8 mouse cellular contexts compared by ENCODE assay signal in genomic region chr13:67060161-67060785, GRCm38 (mm10). TPM values are rescaled to one million over a fixed set of nuclear protein-coding genes. Genes with fewer than 3 reads are reported as not detected.
DNase-seq lines count a peak whose midpoint lies in the region; ATAC-seq and TF ChIP-seq lines count a peak whose summit lies in the region.

No protein-coding gene starts in this region.

- peak overlapping the region; percentile 91 for H3K27ac ChIP-seq in embryonic facial prominence, embryonic 13.5 days
- H3K27ac ChIP-seq in intestine, embryonic 16.5 days (ENCODE audit: low read length) = peak overlapping the region; percentile 89
- peak overlapping the region; percentile 86 for H3K27ac ChIP-seq in midbrain, embryonic 10.5 days (replicated peaks)

- H3K36me3 ChIP-seq in C2C12 (ENCODE audit: control insufficient read depth, insufficient read depth) = no peaks in the 10 kb centered on the region
- H3K36me3 ChIP-seq in embryonic facial prominence, embryonic 13.5 days = no peaks in the 10 kb centered on the region
- H3K36me3 ChIP-seq in intestine, embryonic 16.5 days (ENCODE audit: control insufficient read depth, insufficient read depth, low read length) = no peaks in the 10 kb centered on the region
- H3K36me3 ChIP-seq in midbrain, embryonic 10.5 days = 0 out of 2 replicates have a peak, but pooled peaks cover 6% of the 10 kb centered on the region

- no peaks in the 10 kb centered on the region for H3K27me3 ChIP-seq in C2C12 (ENCODE audit: control insufficient read depth, insufficient read depth, insufficient read length)
- no peaks in the 10 kb centered on the region for H3K27me3 ChIP-seq in embryonic facial prominence, embryonic 13.5 days
- no peaks in the 10 kb centered on the region for H3K27me3 ChIP-seq in intestine, embryonic 16.5 days (replicated peaks; ENCODE audit: control insufficient read depth, insufficient read depth, low read length)
- no peaks in the 10 kb centered on the region for H3K27me3 ChIP-seq in midbrain, embryonic 10.5 days (ENCODE audit: low read depth, poor library complexity, severe bottlenecking)

- no peaks in the 10 kb centered on the region for H3K79me2 ChIP-seq in C2C12 (ENCODE audit: control insufficient read depth, insufficient read depth)

- peak; percentile 20; the same call in 1 of the 2 replicates for ATAC-seq in embryonic facial prominence, embryonic 13.5 days (ENCODE audit: insufficient number of reproducible peaks, insufficient read depth, low FRiP score, low TSS enrichment, low read depth)
- ATAC-seq in intestine, embryonic 16.5 days = peak; percentile 55

- H3ac ChIP-seq in C2C12 (ENCODE audit: control insufficient read depth, insufficient read length, low read depth) = peak overlapping the region; percentile 56

- H3K79me3 ChIP-seq in C2C12 (ENCODE audit: low read depth) = no peaks in the 10 kb centered on the region

- peak overlapping the region; percentile 33 for H3K4me3 ChIP-seq in C2C12 (ENCODE audit: insufficient read depth, poor library complexity, severe bottlenecking)
- peak overlapping the region; percentile 71 for H3K4me3 ChIP-seq in embryonic facial prominence, embryonic 13.5 days
- H3K4me3 ChIP-seq in intestine, embryonic 16.5 days (ENCODE audit: low read length) = peak overlapping the region; percentile 74
- H3K4me3 ChIP-seq in midbrain, embryonic 10.5 days = peak overlapping the region; percentile 74

- TF ChIP-seq CTCF in C2C12 (IDR thresholded peaks at IDR 0.05; ENCODE audit: control insufficient read depth, insufficient read depth, insufficient read length) = no peak

- WGBS in embryonic facial prominence, embryonic 13.5 days = 3% methylated on average over 12 of the region's 12 CpGs
- WGBS in intestine, embryonic 16.5 days = 4% methylated on average over 12 of the region's 12 CpGs
- WGBS in midbrain, embryonic 10.5 days = 4% methylated on average over 12 of the region's 12 CpGs

- H3K4me2 ChIP-seq in embryonic facial prominence, embryonic 13.5 days = peak overlapping the region; percentile 79
- peak overlapping the region; percentile 66 for H3K4me2 ChIP-seq in intestine, embryonic 16.5 days (ENCODE audit: low read depth, low read length)

- DNase-seq in cerebellum, adult 9-10 months = peak; percentile 39
- no peak for DNase-seq in cerebellum, postnatal 4 days (ENCODE audit: low spot score in 2 of 2)
- no peak for DNase-seq in midbrain, embryonic 10.5 days (ENCODE audit: low spot score)
- no peak for DNase-seq in left cerebral cortex, adult 11 months (ENCODE audit: low spot score)
- no peak for DNase-seq in thymus, postnatal 25 days

- H3K9me3 ChIP-seq in embryonic facial prominence, embryonic 13.5 days = no peaks in the 10 kb centered on the region
- H3K9me3 ChIP-seq in intestine, embryonic 16.5 days (ENCODE audit: control insufficient read depth, low read length) = no peaks in the 10 kb centered on the region
- H3K9me3 ChIP-seq in midbrain, embryonic 10.5 days (replicated peaks) = peaks cover 25% of the 10 kb centered on the region; the same call in 1 of the 2 replicates

- H3K9ac ChIP-seq in embryonic facial prominence, embryonic 13.5 days = peak overlapping the region; percentile 83
- H3K9ac ChIP-seq in intestine, embryonic 16.5 days (ENCODE audit: low read depth, low read length) = peak overlapping the region; percentile 71

- H3K4me1 ChIP-seq in embryonic facial prominence, embryonic 13.5 days = peaks cover 4% of the 10 kb centered on the region; the same call in 1 of the 2 replicates
- peaks cover 3% of the 10 kb centered on the region; the same call in 1 of the 2 replicates for H3K4me1 ChIP-seq in intestine, embryonic 16.5 days (ENCODE audit: control insufficient read depth, insufficient read depth, low read length)
- H3K4me1 ChIP-seq in midbrain, embryonic 10.5 days = peaks cover 7% of the 10 kb centered on the region

TF ChIP-seq in C2C12, 6 proteins besides CTCF, POLR2A, EP300 and RAD21:
- no peak for TF ChIP-seq FOSL1 (IDR thresholded peaks at IDR 0.05; ENCODE audit: insufficient read depth, low read length, poor library complexity, severe bottlenecking)
- no peak for TF ChIP-seq MYOG (IDR thresholded peaks at IDR 0.05; ENCODE audit: control insufficient read depth, extremely low read depth, insufficient read length)
- TF ChIP-seq USF1 (IDR thresholded peaks at IDR 0.05; ENCODE audit: low read depth) = no peak

RNA-seq across cellular contexts. Expression of gene Zfp712, which starts 0.7 kb away (rescaled TPM):
- 0.09 TPM for polyA plus RNA-seq in C2C12 (2012; fragmentation: generic; extraction: Trizol)
- 4.5 and 5.5 TPM in 2 replicates for polyA plus RNA-seq in embryonic facial prominence, embryonic 13.5 days (2015; fragmentation: Nextera tagmentation; extraction: Ambion mirVana)
- polyA plus RNA-seq in intestine, embryonic 16.5 days (2015; fragmentation: Nextera tagmentation; extraction: Ambion mirVana) = 2.2 and 2.4 TPM in 2 replicates
- 4.0 and 4.3 TPM in 2 replicates for polyA plus RNA-seq in midbrain, embryonic 10.5 days (2016; fragmentation: Nextera tagmentation; extraction: Ambion mirVana)

RNA-seq across cellular contexts. Expression of gene Zfp708, which starts 37.5 kb away (rescaled TPM):
- polyA plus RNA-seq in C2C12 (2012; fragmentation: generic; extraction: Trizol) = 0.23 TPM
- polyA plus RNA-seq in embryonic facial prominence, embryonic 13.5 days (2015; fragmentation: Nextera tagmentation; extraction: Ambion mirVana) = 8.5 and 9.2 TPM in 2 replicates
- 2.2 and 2.6 TPM in 2 replicates for polyA plus RNA-seq in intestine, embryonic 16.5 days (2015; fragmentation: Nextera tagmentation; extraction: Ambion mirVana)
- 5.6 and 7.5 TPM in 2 replicates for polyA plus RNA-seq in midbrain, embryonic 10.5 days (2016; fragmentation: Nextera tagmentation; extraction: Ambion mirVana)

RNA-seq across cellular contexts. Expression of gene Gm28557, which starts 48.1 kb away (rescaled TPM):
- polyA plus RNA-seq in C2C12 (2012; fragmentation: generic; extraction: Trizol) = 0.91 TPM
- 2.3 and 3.3 TPM in 2 replicates for polyA plus RNA-seq in embryonic facial prominence, embryonic 13.5 days (2015; fragmentation: Nextera tagmentation; extraction: Ambion mirVana)
- 2.1 and 2.7 TPM in 2 replicates for polyA plus RNA-seq in intestine, embryonic 16.5 days (2015; fragmentation: Nextera tagmentation; extraction: Ambion mirVana)
- polyA plus RNA-seq in midbrain, embryonic 10.5 days (2016; fragmentation: Nextera tagmentation; extraction: Ambion mirVana) = 2.6 and 3.1 TPM in 2 replicates

RNA-seq across cellular contexts. Expression of gene Rslcan18, which starts 55.8 kb away (rescaled TPM):
- 0.08 TPM for polyA plus RNA-seq in C2C12 (2012; fragmentation: generic; extraction: Trizol)
- 0.13 and 0.25 TPM in 2 replicates for polyA plus RNA-seq in embryonic facial prominence, embryonic 13.5 days (2015; fragmentation: Nextera tagmentation; extraction: Ambion mirVana)
- polyA plus RNA-seq in intestine, embryonic 16.5 days (2015; fragmentation: Nextera tagmentation; extraction: Ambion mirVana) = 0.16 and 0.43 TPM in 2 replicates
- 0.15 and 0.19 TPM in 2 replicates for polyA plus RNA-seq in midbrain, embryonic 10.5 days (2016; fragmentation: Nextera tagmentation; extraction: Ambion mirVana)
